Mouse (Mus musculus): ENCODE results near the gene Fam83f. TPM values are rescaled to one million over a fixed set of nuclear protein-coding genes. Genes with fewer than 3 reads are reported as not detected.

The Fam83f gene
- polyA plus RNA-seq, 2 experiments, result 0.81 to 1.2 TPM

DNA sequence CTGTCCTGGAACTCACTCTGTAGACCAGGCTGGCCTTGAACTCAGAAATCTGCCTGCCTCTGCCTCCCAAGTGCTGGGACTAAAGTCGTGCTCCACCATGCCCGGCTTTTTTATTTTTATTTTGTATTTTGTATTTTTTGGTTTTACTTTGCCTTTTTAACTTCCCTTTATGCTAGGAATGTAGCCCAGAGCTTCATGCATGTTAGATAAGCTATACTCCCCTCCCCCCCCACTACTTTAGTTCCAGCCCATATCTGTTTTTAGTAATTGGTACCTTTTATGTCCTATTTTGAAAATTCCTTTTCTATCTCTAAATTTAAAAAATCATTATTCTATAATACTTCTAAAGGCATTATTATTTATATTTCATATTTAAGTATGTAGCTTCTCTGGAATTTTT, 66.6 kb downstream of the Fam83f start:
- no peak for DNase-seq (ENCODE audit: low read depth in 3 of 3, low spot score in 3 of 3)
- no peak for ATAC-seq (ENCODE audit: insufficient read depth)
- Histone ChIP-seq H3K36me3 (replicated peaks; ENCODE audit: control insufficient read depth, insufficient read depth, low read depth) (no peaks in the 10 kb centered on the region), H3K4me1 (replicated peaks; ENCODE audit: control insufficient read depth in 2 of 2, insufficient read depth in 2 of 2, low read length in 1 of 2) (peaks cover 14 to 29% of the 10 kb centered on the region in 2 experiments), H3K9me3 (ENCODE audit: control insufficient read depth, low read length) (no peaks in the 10 kb centered on the region), H3K27me3 (ENCODE audit: control insufficient read depth, insufficient read depth, low read length) (no peaks in the 10 kb centered on the region), H3K4me3 (ENCODE audit: insufficient read depth in 1 of 2, low read depth in 2 of 2, low read length in 2 of 2) (no peak overlapping the region), H3K27ac (no peak overlapping the region), H3K9ac (replicated peaks) (no peak overlapping the region), H3K4me2 (ENCODE audit: low read depth) (no peak overlapping the region)
- WGBS (ENCODE audit: insufficient replicate concordance), result 62% methylated on average over 2 of the region's 2 CpGs
- TF ChIP-seq CTCF (IDR thresholded peaks at IDR 0.05; ENCODE audit: low read depth) (no peak), EP300 (IDR thresholded peaks at IDR 0.05; ENCODE audit: low read depth) (no peak)

DNA sequence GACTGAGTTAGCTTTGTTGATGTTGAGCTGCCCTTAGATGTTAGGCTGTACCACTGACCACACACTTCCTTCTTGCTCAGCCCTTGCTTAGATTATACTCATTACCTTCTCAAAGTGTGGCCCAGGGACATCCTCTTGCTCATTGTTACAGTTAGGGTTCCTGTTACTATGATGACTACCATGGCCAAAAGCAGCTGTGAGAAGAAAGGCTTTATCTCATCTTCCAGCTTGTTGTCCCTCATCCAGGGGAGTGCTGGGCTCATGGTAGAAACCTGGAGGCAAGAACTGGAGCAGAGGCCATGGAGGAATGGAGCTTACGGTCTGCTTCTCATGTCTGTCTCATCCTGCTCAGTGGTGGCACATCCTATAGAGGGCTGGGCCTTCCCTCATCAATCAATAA, 68.3 kb downstream of the Fam83f start:
- H3K36me3 ChIP-seq (replicated peaks; ENCODE audit: control insufficient read depth, insufficient read depth, low read depth), result no peaks in the 10 kb centered on the region
- no peaks in the 10 kb centered on the region for H3K27me3 ChIP-seq (ENCODE audit: control insufficient read depth, insufficient read depth, low read length)
- no peak overlapping the region for H3K4me2 ChIP-seq (ENCODE audit: low read depth)
- H3K9ac ChIP-seq (replicated peaks), result no peak overlapping the region
- DNase-seq (ENCODE audit: low read depth in 3 of 3, low spot score in 3 of 3) (no peak), ATAC-seq (ENCODE audit: insufficient read depth) (no peak)
- peaks cover 30 to 44% of the 10 kb centered on the region in 2 experiments for H3K4me1 ChIP-seq (replicated peaks; ENCODE audit: control insufficient read depth in 2 of 2, insufficient read depth in 2 of 2, low read length in 1 of 2)
- no peak for TF ChIP-seq EP300 (IDR thresholded peaks at IDR 0.05; ENCODE audit: low read depth)
- TF ChIP-seq CTCF (IDR thresholded peaks at IDR 0.05; ENCODE audit: low read depth), result no peak
- no peaks in the 10 kb centered on the region for H3K9me3 ChIP-seq (ENCODE audit: control insufficient read depth, low read length)
- 60% methylated on average over 1 of the region's 1 CpGs for WGBS (ENCODE audit: insufficient replicate concordance)
- H3K27ac ChIP-seq, result no peak overlapping the region; the same call in 1 of the 2 replicates
- no peak overlapping the region for H3K4me3 ChIP-seq (ENCODE audit: insufficient read depth in 1 of 2, low read depth in 2 of 2, low read length in 2 of 2)

DNA sequence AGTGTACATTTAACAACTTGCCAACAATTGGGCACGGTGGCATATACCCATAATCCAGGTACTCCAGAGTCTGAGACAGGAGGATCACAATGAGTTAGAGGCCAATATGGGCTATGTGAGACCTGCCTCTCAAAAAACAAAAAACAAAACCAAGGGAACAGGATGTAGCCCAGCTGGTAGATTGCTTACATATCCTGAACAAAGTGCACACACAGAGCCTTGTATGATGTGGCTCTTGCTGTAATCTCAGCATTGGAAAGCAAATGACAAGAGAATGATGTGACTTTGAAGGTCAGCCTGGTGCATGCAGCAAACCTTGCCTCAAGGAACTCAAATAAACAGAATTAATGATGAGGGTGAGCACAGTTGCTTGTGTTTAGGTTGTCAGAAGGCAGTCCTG, 70.2 kb downstream of the Fam83f start:
- DNase-seq (ENCODE audit: low read depth in 3 of 3, low spot score in 3 of 3) (no peak), ATAC-seq (ENCODE audit: insufficient read depth) (no peak)
- TF ChIP-seq EP300 (IDR thresholded peaks at IDR 0.05; ENCODE audit: low read depth) (no peak), CTCF (IDR thresholded peaks at IDR 0.05; ENCODE audit: low read depth) (no peak)
- no peak overlapping the region for H3K4me3 ChIP-seq (ENCODE audit: insufficient read depth in 1 of 2, low read depth in 2 of 2, low read length in 2 of 2)
- no peak overlapping the region for H3K4me2 ChIP-seq (ENCODE audit: low read depth)
- no peaks in the 10 kb centered on the region for H3K36me3 ChIP-seq (replicated peaks; ENCODE audit: control insufficient read depth, insufficient read depth, low read depth)
- no peaks in the 10 kb centered on the region for H3K9me3 ChIP-seq (ENCODE audit: control insufficient read depth, low read length)
- no peak overlapping the region for H3K9ac ChIP-seq (replicated peaks)
- H3K4me1 ChIP-seq (replicated peaks; ENCODE audit: control insufficient read depth in 2 of 2, insufficient read depth in 2 of 2, low read length in 1 of 2), result peaks cover 41 to 55% of the 10 kb centered on the region in 2 experiments
- 61% methylated on average over 1 of the region's 1 CpGs for WGBS (ENCODE audit: insufficient replicate concordance)
- H3K27ac ChIP-seq, result no peak overlapping the region
- no peaks in the 10 kb centered on the region for H3K27me3 ChIP-seq (ENCODE audit: control insufficient read depth, insufficient read depth, low read length)

DNA sequence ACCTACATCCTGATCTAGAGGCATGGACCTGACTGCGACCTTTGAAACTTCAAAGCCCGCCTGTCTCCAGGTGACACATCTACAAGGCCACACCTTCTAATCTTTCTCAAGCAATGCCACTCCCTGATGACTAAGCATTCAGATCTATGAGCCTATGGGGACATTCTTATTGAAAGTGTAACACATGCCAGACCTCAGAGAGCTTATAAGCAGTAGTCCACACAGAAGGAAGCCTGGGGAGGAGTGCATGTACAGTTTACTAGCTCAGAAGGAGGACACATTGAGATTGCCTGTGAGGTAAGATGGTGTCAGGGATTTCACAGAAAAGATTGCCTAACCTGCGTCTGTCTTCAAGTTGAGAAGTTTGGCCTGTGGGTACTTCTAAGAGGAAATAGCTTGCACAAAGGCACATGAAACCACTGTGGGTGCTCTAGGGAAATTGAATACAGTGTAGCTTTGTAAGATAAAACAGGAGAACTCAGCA, 71.4 kb downstream of the Fam83f start:
- Histone ChIP-seq H3K27me3 (ENCODE audit: control insufficient read depth, insufficient read depth, low read length) (no peaks in the 10 kb centered on the region), H3K27ac (no peak overlapping the region), H3K4me2 (ENCODE audit: low read depth) (peak overlapping the region; percentile 59), H3K9ac (replicated peaks) (no peak overlapping the region), H3K36me3 (replicated peaks; ENCODE audit: control insufficient read depth, insufficient read depth, low read depth) (no peaks in the 10 kb centered on the region), H3K4me1 (replicated peaks; ENCODE audit: control insufficient read depth in 2 of 2, insufficient read depth in 2 of 2, low read length in 1 of 2) (peaks cover 43 to 54% of the 10 kb centered on the region in 2 experiments), H3K4me3 (ENCODE audit: insufficient read depth in 1 of 2, low read depth in 2 of 2, low read length in 2 of 2) (no peak overlapping the region), H3K9me3 (ENCODE audit: control insufficient read depth, low read length) (no peaks in the 10 kb centered on the region)
- DNase-seq (ENCODE audit: low read depth in 3 of 3, low spot score in 3 of 3), result peak; percentile 55 to 83 (median 59)
- TF ChIP-seq CTCF (IDR thresholded peaks at IDR 0.05; ENCODE audit: low read depth) (no peak), EP300 (IDR thresholded peaks at IDR 0.05; ENCODE audit: low read depth) (peak; percentile 68)
- ATAC-seq (ENCODE audit: insufficient read depth), result peak; percentile 66
- WGBS (ENCODE audit: insufficient replicate concordance), result 44% methylated on average over 3 of the region's 3 CpGs

DNA sequence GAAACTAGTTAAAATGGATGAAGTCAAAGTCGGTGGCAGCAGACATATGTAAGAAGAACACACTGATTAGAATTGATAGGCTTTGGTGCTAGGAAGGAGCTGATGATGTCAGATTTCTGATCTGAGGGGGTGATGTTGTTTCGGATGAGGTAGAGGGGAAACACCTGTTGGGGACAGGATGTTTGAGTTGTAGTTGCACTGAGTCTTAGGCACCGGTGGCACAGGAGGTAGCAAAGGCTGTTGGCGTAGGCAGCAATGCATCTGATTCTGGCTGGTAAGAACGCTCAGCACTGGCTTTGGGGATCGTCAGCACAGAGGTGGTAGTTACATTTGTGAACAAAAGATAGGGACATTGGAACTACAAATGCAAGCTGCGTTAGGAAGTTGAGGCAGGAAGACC, 72.0 kb downstream of the Fam83f start:
- Histone ChIP-seq H3K9ac (replicated peaks) (no peak overlapping the region; the same call in 1 of the 2 replicates), H3K9me3 (ENCODE audit: control insufficient read depth, low read length) (no peaks in the 10 kb centered on the region), H3K36me3 (replicated peaks; ENCODE audit: control insufficient read depth, insufficient read depth, low read depth) (no peaks in the 10 kb centered on the region), H3K27me3 (ENCODE audit: control insufficient read depth, insufficient read depth, low read length) (no peaks in the 10 kb centered on the region), H3K4me2 (ENCODE audit: low read depth) (peak overlapping the region; percentile 59), H3K4me3 (ENCODE audit: insufficient read depth in 1 of 2, low read depth in 2 of 2, low read length in 2 of 2) (0 out of 4 replicates have a peak overlapping the region, but pooled peaks of 1 of the 2 experiments have one; percentile 6), H3K4me1 (replicated peaks; ENCODE audit: control insufficient read depth in 2 of 2, insufficient read depth in 2 of 2, low read length in 1 of 2) (peaks cover 48 to 55% of the 10 kb centered on the region in 2 experiments), H3K27ac (peak overlapping the region; percentile 48)
- whole genome bisulfite sequencing (ENCODE audit: insufficient replicate concordance), result 39% methylated on average over 7 of the region's 7 CpGs
- TF ChIP-seq CTCF (IDR thresholded peaks at IDR 0.05; ENCODE audit: low read depth), result no peak
- DNase-seq (ENCODE audit: low read depth in 3 of 3, low spot score in 3 of 3) (no peak), ATAC-seq (ENCODE audit: insufficient read depth) (no peak)
